Mouse (Mus musculus) adrenal gland, adult 18-20 months (tissue): ENCODE results near the gene Cdyl. TPM values are rescaled to one million over a fixed set of nuclear protein-coding genes. Genes with fewer than 3 reads are reported as not detected.

Experiments
- DNase-seq, 2 experiments: peaks; one replicate each; pipeline ENCODE4 v3.0.0; 2021 to 2022; ENCODE audit warnings: low spot score in 2 of 2
- total RNA-seq, 2 experiments: library from RNA; stranded (reverse); gene quantifications; 1 replicate in 1 of 2; 2 replicates in 1 of 2; pipeline ENCODE4 v1.2.3; 2021

The Cdyl gene
- total RNA-seq, 2 experiments from 2014 or later: 14.2 to 16.6 TPM

DNA sequence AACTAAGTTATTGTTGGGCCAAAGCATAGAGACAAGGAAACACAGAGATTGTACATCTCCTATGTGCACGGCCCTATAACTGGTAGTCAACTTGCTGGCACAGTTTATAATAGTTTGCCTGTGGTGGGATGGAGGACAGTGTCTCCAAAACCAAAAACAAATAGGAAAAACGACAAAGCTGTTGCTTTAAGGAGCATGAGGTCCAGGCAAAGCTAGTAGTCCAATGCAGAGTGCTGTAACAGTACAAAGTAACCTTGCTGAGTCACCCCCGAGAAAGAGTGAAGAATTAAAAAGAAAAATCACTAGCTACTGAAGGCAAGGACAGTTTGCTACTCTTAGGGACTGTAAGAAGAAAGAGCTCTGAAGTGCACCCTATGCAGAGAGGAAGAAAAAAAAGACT lies 21.7 kb downstream of the Cdyl start:
- DNase-seq: no peak

DNA sequence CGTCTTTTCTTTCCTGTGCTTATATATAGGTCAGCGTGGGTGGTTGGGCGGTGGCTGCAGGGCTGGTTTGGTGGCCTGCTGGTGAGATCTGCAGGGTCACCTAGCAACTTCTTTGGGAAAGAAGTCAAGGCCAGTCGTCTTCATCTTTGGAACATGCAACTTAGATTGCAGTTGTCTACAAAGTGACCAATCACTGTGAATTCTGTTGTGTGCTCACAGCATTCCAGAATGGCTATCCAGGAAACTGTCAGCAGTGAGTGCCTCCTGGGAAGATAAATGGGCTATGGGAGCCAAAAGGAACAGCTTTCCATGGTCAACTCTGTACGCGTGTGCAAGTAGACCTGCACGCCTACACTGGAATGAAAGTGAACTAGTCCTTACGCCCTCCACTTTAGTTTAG lies 26.6 kb downstream of the Cdyl start:
- DNase-seq: no peak

DNA sequence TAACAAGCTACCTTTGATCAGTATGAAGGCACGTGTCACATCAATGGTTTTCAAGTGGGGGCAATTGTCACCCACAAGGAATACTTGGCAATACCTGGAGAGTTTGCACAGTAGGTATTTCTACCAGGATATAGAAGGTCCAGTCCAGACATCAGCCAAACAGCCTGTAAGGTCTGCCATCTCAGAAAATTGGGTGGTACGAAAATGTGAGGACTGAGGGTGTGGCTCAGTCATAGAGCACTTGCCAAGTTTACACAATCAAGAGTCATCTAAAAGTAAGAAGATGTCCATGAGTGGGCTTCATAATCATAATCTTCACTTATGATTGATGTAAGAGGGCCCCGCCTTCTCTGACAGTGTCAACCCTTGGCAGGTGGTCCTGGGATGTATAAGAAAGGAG lies 29.9 kb downstream of the Cdyl start:
- no peak for DNase-seq

DNA sequence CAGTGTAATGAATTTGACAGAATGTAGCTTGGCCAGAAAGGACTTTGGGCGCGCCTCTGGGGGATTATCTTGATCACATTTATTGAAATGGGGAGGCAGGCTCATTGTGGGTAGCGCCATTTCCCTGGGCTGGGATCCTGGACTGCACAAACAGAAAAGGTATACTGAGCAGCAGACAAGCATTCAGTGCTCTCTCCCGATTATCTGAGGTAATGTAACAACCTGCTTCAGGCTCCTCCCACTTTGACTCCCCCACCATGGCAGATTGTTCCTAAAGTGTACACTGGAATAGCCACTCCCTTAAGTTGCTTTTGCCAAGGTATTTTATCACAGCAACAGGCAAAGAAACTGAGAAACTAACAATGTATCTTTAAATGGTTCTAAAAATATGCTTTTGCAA lies 58.0 kb downstream of the Cdyl start:
- DNase-seq: no peak

DNA sequence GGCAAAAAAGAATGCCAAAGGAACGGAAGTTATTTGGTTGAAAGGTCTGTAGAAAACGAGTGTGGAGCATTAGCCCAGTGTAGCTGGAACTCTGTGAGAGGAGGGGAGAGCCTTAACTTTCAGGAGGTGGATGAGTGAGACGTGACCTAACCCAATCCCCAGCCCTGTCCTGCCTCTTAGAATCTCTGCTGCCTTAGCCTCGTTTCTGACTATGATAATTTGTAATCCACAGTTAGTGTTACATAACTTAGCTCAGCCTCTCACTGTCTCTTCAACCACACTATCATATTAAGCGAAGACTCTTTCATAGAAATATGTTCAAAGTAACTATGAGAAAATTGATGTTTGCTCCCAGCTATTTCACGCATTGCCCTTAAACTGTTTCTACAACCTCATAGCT lies 59.9 kb downstream of the Cdyl start:
- DNase-seq: no peak

DNA sequence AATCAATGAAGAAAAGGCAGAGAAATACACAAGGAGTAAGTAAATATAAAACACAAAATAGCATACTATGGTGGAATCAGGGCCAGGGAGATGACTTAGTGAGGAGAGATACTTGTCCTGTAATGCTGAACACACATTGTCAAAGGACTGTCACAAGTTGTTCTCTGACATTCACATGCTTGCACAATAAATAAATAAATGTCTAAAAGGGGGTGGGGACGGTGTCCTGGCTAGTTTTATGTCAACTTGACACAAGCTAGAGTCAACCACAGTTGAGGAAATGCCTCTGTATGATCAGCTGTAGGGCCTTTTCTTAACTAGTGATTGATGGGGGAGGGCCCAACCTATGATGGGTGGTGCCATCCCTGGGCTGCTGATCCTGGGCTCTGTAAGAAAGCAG lies 63.4 kb downstream of the Cdyl start:
- no peak for DNase-seq

DNA sequence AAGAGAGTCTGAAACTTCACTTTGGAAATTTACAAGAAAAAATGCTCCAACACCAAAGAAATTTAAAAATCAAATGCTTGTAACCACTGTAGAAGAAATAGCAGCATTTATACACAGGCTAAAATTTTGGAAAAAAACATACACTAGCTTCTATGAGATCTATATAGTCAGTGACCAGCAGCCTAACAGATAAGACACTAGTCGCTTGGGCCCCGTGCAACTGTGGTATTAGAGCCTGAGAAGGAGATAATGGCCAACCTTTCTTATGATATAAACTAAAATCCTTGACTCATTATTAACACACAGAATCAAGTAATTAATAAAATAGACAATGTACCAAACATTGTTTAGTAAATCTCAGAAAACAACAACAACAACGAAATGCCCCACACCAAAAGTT lies 66.4 kb downstream of the Cdyl start:
- no peak for DNase-seq

DNA sequence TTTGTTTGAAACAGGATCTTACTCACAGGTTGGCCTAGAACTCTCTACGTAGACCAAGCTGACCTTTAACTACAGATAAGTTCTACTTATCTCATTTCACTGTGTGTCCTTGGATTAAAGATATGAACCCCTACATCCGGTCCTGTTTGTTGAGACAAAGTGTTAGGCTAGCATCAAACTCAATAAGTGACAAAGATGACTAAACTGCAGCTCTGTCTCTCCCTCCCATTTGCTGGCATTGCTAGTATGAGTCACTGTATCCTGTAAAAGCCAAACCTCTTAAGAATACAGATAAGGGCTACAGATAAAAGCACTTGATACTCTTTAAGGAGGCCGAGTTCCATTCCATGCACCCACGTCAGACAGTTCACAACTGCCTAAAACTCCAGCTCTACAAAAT lies 72.5 kb downstream of the Cdyl start:
- DNase-seq: no peak

DNA sequence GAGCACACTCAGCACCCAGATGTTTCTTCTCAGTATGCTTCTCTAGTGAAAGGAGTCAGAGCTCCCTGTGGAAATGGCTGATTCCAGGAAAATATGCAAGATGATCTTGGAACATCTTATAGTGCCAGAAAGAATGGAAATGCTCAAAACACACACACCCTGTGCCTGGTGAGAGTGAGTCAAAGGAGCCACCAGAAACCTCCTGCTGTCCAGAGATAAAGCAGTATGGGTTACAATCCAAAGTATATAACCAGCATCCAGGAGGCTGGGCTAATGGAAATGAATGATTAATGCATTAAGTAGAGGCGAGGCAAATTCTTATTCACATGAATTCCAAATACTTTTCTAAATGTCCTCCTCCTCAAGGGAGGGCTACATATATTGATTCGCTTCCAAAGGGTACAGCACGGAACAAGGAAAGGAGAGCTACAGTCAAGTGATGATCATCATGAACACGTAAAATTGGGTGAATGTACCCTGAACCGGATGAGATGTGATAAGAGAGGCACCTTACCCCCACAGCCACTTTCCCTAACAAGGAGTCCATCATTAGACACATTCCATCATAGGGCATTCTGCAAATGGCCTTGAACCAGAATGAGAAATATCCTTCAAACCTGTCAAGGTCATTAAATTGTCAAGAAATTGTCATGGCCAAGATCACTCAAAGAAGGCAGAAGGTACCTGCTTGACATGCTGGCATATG lies 73.4 kb downstream of the Cdyl start:
- no peak for DNase-seq

DNA sequence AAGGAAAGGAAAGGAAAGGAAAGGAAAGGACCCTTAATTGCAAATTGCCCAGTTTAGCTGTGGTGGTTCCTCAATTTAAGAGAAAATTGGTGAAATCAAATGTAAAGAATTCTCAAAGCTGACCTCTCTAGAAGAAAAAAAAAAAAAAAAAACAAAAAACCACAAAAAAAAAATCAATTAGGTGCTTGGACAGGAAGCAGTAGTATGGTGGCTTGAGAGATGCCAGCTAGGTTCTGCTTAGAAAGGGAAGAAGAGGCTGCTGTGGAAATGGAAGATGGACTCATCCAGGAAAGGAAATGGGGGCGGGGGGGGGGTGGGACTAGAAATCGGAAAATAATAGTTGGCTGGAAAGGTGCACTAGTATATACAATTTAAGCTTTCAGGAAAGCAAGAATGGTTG lies 77.9 kb downstream of the Cdyl start:
- no peak for DNase-seq

DNA sequence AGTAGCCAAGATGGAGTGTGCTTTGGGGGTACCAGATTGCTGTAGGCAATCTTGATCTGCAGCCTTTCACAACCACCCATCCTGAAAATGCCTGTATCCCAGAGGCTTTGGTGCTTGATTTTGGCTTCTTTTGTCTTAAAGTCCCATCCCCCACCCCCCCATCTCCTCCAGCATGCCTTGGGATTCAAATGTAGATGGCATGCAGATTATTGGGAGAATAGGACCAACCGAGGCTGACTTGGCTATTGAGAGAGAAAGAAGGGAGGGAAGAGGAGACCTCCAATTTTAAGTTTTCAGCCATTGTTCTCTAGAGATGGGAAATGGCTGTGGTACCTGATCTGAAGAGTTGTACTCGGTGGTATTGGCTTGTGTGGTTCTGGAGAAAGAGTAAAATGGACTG lies 78.6 kb downstream of the Cdyl start:
- no peak for DNase-seq

DNA sequence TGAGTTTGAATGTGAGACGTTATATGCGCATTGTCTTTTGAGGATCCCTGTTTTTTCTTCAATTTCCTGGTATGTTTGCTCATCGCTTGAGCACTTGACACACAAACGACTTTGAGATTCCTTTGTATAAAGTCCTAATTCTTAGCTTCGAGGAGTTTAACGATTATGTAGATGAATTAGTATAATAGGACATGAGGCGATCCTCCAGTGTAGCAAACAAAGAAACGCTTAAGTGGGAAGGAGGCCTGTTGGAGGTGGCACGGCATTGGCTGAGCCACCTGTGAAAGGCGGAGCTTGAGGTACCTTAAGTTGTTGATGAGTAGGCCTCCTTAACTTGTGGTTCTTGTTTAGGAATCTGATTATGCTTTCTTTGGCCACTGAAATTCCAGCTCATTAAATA lies 79.8 kb downstream of the Cdyl start:
- DNase-seq: no peak

DNA sequence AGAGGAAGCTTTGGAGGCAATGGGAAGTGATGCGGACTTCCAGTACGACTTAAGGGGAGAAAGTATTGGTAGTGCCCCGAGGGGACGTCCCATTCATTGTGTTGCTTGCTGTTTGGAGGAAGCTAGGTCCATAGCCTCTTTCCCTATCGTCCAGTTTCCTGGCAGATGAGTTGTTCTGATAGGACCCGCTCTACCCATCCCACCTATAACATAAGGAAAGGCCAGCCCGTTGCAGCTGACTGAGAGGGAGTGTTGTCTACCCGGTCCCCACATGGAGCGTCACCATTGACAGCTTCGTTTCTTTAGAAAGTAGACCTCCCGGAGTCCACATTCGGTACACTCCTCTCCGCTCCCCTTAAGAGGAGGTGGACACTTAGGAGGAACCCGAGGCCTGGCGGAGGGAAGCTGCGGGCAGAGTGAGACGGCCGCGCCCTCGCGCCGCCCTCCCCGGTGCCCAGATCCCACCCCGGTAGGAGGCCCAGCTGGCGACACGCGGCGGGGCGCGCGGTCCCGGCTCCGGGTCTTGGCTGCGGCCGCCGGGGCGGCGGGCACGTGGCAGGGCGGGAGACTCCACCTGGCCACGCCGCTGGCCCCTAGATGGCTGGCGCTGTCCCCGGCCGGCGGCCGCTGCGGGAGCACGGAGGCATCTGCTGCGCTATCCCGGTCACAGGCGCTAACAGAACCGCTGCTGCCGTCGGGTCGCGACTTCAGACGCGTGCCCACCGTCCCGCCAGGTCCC lies 80.8 kb downstream of the Cdyl start:
- DNase-seq: peak; percentile 81 to 82

DNA sequence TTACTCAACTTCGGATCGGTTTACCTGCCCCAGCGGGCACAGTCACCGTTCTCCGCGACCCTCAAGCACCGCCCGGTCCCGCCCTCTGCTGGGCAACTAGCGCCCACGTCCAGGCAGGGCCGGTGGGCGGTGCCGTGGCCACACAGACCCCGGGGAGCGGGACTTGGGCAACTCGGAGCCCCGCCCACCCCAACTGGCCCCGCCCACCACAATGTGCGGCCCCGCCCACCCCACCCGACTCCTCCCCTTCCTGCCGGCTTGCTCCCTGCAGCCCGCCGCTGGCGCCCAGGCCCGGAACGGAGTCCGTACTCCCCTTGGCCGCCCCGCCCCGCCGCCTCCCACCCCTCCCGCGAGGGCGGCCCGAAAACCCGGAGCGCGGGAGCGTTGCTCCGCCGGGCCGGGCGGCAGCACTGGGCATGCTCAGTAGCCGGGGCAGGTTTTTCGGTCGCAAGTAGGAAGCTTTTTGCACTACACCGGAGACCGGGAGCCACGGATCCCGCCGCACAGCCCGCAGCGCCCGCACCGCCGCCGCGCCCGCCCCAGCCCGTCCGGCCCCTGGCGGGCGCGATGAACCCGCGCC lies 81.5 kb downstream of the Cdyl start:
- DNase-seq: peak; percentile 91 to 92

DNA sequence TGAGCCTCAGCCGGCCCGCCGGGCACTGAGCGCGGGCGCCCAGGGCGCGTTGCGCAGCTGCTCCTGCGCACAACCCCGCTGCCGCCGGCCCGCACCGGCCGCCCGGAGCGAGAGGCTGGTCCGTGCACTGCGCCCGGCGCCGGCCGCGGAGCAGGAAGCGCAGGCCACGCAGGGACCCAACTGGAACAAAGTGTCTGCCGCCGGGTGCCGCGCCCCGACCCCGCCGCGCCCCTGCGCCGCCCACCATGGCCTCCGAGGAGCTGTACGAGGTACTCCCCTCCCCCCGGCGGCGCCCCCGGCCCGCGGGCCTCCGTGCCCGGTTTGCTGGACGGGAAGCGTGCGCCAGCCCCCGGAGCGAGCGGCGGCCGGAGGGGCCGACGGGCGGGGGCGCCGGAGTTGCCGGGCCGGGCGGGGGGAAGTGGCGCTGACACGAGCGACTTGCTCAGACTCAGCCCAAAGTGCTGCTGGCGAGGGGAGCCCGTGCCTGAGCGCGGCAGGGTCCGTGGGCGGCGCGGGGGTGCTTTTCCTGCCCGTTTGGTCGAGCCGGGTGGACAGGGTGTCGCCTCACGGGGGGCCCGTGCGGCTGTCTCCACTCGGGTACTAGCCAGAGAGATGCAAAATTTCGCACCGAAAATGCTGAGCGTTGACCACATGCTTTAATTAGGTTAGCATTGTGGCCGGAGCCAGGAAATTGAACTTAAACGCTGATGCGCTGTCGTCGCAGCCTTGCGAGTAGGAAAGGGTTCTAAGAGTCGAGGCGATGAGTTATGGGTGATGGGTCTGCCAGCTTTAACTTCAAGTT lies 82.2 kb downstream of the Cdyl start:
- DNase-seq: peak; percentile 59

DNA sequence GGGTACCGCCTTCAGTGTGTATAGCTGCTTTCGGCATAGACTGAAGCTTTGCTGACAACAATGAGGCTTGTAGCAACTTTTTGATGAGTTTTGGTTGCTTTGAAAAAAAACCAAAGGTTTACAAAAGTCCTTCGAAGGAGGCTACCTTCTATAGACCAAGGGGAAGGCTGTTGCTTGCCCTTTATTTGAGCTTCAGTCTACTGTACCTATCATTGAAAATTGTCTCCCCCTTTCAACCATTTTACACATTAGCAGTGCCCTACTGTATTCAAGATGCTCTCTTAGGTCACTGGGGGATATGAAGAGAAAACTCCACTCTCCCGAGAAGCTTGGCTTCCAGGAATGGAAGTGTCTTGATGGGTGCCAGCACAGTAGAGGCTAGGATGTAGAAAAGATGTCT lies 83.1 kb downstream of the Cdyl start:
- DNase-seq: no peak

DNA sequence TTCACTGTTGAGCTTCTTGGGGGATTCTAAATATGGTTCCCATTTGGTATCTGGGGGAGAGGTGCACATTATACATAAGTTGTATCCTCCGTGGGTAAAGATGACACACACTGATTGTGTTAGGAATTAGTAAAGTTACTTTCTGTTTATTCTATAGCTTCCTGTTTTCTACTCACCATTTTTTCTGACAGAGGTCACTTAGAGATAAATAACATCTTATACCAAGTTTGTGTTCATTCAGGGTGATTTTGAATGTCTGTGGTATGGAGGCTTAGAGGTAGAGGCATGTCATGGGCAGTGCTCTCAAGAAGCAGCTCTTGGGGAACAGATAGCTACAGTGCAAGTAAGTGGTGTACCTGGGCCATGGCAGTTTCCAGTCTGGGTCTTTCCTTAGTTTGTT lies 83.6 kb downstream of the Cdyl start:
- no peak for DNase-seq

DNA sequence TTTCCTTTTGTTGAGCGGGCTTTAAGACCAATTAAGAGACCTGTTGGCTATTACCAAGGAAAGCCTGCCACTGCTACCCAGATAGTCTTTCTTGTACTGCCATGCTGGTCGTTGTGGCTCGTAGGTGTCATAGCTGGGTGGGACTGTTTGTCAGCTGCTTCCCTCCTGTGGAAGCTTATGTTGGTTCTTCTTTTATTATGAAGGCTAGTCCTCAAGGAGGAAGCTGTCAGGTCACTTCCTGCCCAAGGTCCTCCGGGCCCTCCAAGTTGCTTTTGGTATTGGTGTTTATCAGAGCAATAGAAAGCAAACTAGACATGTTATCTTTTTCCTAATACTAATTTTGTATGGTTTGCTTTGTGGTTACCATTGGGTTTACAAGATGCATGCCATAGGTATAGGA lies 89.6 kb downstream of the Cdyl start:
- DNase-seq: no peak

DNA sequence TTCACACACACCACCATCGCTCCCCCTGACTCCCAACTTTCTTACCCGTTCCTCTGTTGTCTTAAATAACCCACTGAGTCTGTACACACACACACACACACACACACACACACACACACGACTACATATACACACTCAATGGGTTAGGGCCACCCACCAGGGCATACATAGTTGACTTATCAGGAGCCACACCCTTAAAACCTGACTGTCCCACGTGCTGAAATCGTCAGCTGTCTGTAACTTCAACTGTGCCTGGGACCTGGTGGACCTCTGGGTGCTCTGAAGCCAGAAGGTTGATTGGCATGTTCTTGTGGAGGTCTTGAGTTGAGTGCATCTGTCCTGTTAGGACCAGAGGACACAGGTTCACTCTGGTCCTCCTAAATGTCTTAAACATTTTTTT lies 90.0 kb downstream of the Cdyl start:
- no peak for DNase-seq

DNA sequence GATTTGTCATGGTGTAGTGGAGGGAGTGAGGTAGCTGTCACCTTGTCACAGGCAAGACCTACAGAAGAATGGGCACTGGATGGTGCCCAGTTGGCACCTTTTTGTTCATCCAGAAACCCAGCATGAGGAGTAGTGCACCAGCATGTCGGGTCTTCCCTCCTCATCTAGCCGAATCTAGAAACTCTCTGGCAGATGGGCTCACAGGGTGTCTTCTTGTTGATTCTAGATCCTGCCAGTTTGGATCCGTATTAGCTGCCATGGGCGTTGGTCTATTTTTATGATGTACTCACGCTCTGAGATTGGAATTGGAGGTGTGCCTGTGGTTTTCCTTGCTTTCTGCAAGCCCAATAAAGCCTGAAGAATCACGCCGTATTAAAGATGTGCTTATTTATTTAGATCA lies 92.4 kb downstream of the Cdyl start:
- no peak for DNase-seq

DNA sequence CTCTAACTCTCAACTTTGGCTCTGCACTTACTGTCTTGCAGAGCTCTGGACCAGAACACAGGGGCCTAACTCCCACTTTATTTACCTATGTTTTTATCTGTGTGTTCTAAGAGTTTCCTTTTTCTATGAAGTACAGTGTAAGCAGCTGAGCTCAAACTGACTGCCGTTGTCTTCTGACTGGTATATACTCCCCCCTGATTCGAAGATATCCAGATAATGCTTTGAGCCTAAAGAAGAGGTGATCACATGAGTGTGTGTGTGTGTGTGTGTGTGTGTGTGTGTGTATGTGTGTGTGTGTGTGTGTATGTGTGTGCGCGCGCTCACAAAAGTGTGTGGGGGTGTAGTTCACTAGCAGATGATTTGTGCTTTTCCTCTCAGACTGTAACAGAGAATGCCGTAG lies 95.4 kb downstream of the Cdyl start:
- no peak for DNase-seq
